Mouse (Mus musculus): ENCODE results near the gene Eml2.

- TF ChIP-seq POLR2A (IDR thresholded peaks at IDR 0.05; ENCODE audit: low read depth, low read length) = no peak
- TF ChIP-seq CTCF (IDR thresholded peaks at IDR 0.05; ENCODE audit: extremely low read depth, insufficient read length, insufficient replicate concordance, low read depth, low read length) = no peak
Observed at GRCm38 (mm10) chr7:19234652-19235051, 58.4 kb downstream of the Eml2 start.
